Mouse (Mus musculus) monocyte, adult 5-6 weeks (primary cell): ENCODE measurements around the gene Sept10. TPM values are rescaled to one million over a fixed set of nuclear protein-coding genes. Genes with fewer than 3 reads are reported as not detected.

ENCODE experiments used
- ATAC-seq: fragments of 153-309, 156-312 bp; replicated peaks from 2 replicates; pipeline ENCODE4 v1.8.0; 2017; ENCODE audit warnings: mild to moderate bottlenecking; ENCODE audit not compliant: low TSS enrichment, insufficient number of reproducible peaks, severe bottlenecking, poor library complexity, low FRiP score
- total RNA-seq: library from RNA; stranded (forward); fragments of 200-1000, 200-491, 200-594 nt; gene quantifications from 3 replicates; pipeline ENCODE4 v1.2.3, GENCODE M21; 2017

The Sept10 gene
- total RNA-seq, result 14.7 to 33.3 TPM (median 15.0 TPM) in 3 replicates

DNA sequence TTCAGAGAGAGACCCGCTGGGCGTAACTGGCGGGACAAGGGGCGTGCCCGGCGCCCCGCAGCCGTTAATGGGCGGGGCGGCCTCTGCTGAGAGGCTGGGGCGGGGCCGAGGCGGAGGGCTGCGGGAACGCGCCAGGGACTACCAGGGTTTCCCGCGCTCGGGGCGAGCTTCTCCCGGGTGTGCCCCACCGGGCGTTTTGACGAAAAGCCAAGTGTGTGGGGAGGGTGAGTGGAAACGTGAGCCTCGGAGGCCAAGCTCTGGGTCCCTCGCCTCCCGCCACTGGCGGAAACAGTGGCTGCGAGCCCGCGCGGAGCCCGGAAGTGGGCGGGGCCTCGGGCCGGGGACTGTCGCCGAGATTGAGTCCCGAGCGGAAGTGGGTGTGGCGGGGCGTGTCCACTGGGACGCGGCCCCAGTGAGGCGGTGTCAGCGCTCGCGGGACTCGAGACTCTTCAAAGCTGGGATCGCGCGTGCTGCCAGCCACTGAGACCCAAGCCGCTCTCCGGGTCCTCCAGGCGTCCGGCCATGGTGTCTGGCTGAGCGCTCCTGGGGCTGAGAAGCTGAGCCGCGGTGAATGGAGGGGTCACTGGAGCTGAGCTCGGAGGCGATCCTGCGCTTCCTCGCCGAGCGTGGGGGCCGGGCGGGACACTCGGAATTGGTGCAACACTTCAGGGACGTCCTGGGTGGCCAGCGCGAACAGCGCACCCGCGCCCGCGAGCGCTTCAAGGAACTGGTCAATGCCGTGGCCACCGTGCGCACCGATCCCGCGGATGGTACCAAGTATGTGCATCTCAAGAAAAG, at the start of gene Sept10, which contains the start of gene Sowahc:
Gene Sept10 (minus strand): TSS at position 375 of the 798 bp plus-strand sequence.
Gene Sowahc (plus strand): TSS at position 481 of the 798 bp plus-strand sequence.
- ATAC-seq, result peak; percentile 89

DNA sequence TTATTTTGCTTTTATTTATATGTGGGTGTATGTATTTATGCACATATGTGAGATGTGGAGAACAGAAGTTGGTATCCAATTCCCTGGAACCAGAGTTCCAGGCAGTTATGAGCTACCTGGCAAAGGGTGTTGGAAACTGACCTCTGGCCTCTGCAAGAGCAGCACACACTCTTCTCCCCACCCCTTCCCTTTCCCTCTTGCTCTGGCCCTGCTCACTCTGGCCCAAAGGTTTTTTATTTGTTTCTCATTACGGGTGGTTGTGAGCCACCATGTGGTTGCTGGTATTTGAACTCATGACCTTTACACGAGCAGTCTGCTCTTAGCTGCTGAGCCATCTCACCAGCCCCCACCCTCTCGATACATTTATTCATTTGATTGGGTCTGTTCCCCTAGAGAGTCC, 47.1 kb upstream of the Sept10 start:
- no peak for ATAC-seq

DNA sequence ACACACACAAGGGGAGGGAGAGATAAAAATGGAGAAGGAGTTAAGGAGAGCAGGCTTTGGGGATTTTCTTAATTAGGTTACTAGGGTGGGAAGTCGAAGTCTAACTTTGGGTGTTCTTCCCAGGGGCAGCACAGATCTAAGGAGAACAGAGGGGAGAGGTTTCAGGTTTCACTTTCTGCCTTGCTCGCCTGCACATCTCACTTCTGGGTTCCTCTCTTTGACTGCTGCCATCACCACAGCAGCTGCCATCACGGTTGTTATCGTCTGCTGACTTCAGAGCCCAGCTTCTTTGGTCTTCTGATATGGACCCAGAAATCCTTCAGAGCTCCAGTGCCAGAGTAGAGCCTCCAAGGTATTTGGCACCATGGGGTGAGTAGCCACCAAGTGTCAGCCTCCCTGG, 46.5 kb upstream of the Sept10 start:
- ATAC-seq, result no peak

DNA sequence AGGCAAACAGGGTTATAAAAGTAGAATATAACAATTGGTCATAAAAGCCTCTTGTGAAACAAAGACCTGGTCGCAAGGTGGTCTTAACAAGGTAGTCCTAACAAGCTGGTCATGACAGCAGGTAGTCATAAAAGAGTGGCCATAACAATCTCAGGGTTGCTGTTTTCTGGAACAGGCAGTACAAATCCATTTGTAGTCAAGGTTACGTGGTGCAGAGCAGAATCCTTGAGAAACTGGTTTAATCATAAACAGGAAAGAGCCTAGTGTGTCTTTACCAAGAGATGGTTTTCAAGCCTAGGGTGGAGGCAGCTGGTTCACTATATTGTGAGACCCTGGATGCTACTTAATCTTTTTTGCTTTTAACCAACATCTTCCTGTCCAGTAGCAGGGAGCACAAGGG, 45.6 kb upstream of the Sept10 start:
- ATAC-seq, result no peak

DNA sequence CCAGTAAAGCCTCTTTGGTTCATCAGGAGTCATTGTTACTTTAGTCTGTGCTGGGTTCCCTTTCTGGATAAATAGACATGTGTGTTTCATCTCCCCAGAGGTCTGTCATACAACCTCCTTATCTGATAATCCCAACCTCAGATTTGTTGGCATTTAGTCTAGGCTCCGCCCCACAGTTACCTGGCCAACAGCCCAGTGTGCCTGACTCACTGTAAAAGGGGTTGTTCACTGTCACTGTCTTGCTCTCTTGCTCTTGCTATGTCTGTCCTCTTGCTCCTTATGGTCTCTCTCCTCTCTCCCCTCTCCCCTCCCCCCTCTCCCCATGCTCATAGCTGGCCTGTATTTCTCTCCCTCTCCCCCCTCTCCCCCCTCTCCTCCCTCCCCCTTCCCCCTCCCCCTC, 44.5 kb upstream of the Sept10 start:
- no peak for ATAC-seq

DNA sequence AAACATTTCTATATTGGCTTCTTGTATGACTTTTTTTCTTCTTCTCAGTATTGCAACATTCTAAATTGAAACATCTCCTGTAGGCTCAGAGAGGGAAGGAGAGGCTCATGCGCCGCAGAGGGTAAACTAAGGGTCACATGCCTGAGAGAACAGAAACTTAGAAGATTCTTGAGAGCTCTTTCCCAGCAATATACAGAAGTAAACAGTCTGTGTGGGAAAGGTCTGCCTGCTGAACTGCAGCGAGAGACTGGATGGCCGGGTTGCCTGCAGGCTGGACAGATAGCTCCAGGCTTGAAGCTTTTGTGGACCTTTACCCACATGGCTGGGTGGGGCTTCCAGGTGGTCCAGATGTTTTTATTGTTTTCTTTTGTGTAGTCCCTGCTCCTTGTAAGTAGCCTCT, 44.0 kb upstream of the Sept10 start:
- ATAC-seq, result peak; percentile 70

DNA sequence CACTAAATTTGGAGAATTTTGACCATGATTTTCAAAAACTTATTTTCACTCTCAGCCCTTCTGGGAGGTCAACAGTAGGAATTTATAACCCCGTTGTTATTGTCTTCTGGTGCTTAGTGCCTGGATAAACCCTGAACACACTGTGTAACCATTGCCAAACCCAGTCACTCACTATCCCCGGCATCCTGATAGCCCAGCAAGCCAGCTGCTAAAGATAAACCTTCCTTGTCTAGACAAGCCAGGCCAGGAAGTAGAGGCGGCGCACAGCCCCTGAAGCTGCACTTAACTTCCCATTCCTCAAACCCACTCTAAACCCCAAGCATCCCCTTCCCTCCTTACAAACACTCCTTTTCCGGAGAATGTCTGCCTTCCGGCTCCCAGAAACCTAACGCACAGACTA, 43.4 kb upstream of the Sept10 start:
- ATAC-seq, result no peak

DNA sequence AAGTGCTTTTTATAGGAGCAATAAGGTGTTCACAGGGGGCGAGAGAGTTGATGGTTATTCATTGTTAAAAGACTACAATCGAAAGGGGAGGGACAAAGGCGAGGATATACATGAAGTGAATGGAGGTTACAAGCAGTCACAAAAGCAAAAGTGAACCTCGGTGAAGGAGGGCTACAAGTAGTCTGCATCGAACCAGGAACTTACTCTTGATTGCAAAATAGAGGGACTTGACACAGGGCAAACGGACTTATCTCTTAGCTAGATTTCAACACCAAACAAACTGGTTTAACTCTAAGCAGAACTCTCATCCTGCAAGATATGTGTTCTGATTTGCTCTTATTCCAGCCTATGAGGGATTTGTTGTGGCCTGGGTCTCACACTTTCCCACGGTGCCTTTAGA, 41.3 kb upstream of the Sept10 start:
- peak; percentile 55 for ATAC-seq

DNA sequence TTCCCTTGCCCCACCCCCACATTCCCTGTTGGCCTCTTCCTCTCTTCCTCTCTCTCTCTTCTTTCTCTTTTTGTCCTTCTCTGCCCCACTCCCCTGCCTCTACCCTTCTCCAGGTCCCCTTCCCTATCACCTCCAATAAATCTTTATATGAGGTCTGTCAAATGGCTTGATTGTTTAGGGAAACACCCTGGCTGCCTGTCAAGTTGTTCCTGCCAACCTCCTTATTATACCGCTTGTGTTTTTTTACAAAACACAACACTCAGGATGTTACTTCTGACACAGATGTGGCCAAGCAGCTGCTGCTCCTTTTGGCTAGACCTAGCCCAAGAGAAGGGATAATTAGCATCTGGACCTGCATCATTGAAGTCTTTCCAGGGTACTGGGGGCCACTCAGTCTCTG, 40.4 kb upstream of the Sept10 start:
- no peak for ATAC-seq

DNA sequence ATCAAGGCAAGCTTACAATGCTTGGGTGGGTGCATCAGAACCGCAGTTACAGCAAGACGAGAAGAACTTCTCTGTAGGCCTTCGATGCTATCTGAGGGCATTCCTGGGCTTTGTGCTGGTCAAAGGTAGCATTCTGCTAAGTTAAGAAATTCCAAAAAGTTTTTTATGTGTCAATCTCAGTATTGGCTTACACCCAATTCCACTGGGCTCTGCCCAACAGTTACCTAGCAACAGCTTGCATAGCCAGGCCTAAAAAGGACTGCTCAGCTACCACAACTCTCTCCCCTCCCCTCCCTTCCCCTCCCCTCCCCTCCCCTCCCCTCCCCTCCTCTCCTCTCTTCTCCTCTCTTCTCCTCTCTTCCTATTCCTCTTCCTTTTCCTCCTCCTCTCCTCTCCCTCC, 40.0 kb upstream of the Sept10 start:
- no peak for ATAC-seq

DNA sequence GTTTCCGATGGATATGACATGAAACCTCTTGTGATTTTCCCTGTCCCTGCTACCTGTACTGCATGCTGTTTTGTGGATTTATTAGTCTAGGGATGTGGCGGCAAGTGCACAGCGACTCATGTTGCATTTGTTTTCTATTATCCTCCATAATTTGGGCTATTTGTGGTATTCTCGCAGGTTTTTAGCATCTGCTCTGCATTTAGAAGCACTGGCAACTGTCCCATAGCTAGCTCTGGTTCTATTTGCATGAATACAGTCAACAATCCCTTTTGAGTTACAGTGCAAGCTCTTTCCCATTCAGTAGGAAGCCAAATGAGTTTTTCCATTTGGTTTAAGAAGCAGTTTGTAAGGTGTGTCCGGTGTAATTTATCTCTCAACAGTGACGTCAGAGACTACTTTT, 37.9 kb upstream of the Sept10 start:
- ATAC-seq, result no peak

DNA sequence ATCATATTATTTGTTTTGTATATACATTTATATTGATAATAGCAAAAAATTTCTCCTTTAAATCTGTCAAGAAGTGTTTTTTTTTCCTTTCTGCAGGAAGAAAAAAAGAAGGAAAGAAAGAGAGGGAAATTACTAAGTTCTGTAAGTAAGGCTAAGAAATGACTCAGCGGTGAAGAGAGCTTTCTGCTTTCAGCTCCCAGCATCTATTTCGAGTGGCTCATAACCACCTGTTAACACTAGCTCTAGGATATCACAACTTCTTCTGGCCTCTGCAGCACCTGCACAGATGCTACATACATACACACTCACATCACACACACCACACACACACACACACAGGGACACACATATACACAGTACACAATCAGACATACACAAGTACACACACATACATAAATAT, 34.9 kb upstream of the Sept10 start:
- no peak for ATAC-seq

DNA sequence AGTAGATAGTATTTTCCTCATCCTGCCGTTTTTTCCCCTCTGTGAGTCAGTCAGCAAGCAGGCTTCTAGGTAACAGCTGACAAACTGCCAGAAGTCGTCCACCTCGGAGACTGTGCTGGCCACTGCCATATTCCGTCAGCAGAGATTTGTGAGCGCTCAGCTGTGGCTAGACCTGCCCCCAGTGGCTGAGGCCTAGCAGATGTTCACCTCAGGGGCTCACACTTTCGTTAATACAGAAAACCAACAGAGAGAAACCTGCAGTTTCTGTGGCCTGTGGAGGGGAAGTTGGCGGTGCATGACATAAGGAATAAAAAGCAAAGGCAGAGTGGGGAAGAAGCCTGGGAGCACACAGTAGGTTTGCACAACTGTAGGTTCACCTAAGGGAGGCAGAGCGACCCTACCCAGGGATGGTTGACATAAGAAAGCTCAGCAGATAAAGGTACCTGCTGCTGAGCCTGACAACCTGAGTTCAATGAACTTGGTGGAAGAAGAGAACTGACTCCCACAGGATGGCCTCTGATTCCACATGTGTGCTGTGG, 32.0 kb upstream of the Sept10 start:
- no peak for ATAC-seq

DNA sequence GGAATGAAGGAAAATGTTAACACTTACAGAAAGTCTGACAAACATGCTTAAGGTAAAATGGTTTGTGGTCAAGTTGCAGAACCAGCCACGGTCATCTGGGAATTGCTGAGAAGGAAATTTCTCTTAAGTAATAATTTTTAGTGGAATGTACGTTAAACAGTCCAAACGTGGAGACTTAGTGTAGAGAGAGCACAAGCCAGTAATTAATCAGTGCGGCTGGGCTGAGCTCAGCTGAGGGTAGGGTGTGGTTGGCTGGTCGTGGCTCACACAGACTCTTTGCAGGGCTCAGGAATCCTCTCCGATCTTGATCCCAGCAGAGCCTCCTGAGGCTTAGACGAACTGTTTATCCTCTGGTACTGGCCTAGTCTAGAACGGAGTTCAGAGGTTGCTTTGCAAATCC, 30.7 kb upstream of the Sept10 start:
- ATAC-seq, result no peak

DNA sequence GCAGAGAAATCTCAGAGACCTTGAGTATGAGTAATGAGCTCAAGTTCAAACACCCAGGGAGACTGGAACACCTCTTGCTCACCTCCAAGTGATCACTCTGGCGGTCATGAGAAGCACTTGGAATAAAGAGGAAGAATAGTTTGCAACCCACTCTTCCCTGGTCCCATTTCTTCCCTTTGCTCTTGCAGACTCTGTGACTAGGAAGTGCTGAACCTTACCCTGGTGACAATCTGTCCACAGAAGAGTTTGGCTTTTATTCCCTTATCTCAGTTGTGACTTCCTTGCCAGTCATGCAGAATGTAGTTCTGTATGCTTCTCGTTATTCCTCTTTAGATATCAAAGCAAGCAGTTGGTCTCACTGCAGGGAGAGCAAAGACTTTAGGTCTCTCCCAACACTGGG, 30.3 kb upstream of the Sept10 start:
- no peak for ATAC-seq

DNA sequence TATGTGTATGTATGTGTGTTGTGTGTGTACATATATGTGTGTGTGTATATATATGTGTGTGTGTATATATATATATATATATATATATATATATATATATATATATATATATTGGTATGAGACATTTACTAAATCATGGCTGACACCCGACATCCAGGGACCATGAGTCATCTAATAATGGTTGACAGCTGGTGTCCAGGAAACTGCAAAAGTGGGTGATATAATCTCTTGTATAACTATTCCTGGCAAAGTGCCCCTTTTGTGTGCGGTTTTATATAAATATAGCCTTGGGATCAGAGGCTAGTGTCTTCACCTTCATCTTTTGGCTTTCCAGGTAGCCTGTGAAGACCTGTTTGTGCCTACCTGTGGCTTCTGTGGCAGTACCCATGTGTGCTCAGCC, 29.0 kb upstream of the Sept10 start:
- no peak for ATAC-seq

DNA sequence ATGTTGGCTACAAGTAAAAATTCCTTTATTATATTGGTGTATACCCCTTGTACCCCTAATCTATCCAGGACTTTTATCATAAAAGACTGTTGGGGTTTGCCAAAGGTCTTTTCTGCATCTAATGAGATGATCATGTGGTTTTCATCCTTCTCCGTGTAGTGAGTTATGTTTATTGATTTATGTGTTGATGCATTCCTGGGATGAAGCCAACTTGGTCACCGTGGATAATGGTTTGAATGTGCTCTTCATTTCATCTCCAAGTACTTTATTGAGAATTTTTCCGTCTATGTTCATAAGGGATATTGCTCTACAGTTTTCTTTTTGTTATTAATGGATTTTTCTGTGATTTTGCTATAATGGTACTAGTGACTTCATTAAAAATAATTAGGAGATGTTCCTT, 27.9 kb upstream of the Sept10 start:
- no peak for ATAC-seq

DNA sequence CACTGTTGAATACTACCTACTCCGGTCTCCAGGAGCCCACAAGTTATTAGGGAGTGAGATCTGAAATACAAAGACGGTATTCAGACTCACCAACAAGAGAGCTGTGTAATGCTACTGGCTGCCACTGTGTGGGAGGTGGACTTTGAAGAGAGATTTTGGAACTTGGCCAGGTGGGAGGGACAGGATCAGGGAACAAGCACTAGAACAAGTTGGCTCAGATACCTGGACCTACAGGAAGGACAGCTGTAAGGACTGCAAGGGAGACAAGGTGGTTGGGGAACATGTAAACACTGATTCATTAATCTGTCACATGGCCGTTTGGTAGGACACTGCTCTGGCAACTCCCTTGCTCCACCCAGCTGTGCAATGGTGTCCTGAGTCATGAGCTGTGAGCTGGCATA, 19.5 kb upstream of the Sept10 start:
- ATAC-seq, result peak; percentile 64

DNA sequence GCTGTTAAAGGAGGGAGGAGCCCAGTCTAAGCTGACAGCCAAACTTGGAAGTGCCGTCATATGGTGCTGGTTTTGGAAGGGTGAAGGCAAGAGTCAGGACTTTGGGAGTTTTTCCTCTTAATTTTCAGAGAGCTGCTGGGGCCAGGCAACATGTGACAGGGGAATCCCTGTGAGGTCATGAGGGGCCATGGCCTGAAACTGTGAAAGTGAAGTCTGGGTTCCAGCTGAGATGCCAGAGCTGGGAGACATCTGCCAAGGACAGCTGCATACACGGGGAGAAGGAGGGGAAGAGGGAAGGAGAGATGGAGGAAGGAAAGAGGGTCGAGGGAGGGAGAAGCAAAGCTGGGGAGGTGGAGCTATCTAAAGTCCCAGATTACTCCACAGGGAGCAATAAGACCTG, 16.1 kb upstream of the Sept10 start:
- no peak for ATAC-seq

DNA sequence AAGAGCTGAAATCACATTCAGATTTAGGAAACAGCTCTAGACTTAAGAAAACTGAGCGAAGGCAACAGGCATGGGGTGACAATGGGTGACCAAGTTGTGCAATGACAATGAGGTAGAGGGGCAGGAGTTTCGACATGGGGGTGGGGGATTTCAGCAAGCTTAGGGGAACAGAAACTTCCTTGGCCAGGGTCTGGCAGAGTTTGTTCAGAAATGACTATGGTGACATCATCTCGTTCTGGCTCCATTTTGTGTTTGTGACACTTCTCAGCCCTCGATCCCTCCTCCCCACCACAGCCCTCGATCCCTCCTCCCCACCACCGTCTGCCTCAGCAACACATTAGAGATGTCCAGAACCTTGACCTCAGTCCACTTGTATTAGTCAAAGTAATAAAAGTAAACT, 14.8 kb upstream of the Sept10 start:
- ATAC-seq, result peak; percentile 86

DNA sequence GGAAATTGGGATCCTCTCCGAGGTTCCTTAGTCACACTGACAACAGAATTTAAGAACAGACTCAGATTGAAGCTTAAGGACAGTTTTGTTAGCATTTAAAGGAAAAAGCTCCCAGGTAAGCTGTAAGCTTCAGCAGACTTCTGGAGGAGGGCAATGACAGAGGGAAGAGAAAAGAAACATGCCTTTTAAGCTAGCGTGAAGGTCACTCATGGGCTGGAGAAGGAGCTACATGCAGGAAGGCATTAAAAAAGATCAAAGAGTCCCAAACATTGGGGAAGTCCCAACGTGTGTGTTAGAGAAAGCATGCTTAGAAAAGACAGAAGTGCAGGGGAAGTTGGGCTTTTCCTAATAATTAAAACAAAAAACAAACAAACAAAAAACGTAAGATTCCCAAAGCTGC, 14.2 kb upstream of the Sept10 start:
- no peak; the same call in 1 of the 2 replicates for ATAC-seq
